Mouse (Mus musculus) common myeloid progenitor, adult 5-6 weeks (primary cell): ENCODE measurements at regions not wholly inside any gene's neighbourhood (a gene's known extent, or its start where the extent isn't known, plus 50 kb on each side); places are given as distances from the start of the nearest gene placed in this dataset.
"Not testable (repeated sequence)": the region's sequence is repeated elsewhere in the genome, so short reads cannot be mapped to it uniquely, and the experiment has no call there.

Experiments
- ATAC-seq: replicated peaks from 2 replicates; pipeline ENCODE4 v1.8.0; 2016; ENCODE audit warnings: low read depth, mild to moderate bottlenecking, moderate TSS enrichment, inconsistent platforms; ENCODE audit not compliant: poor library complexity, severe bottlenecking

- ATAC-seq = no peak
Measured at GRCm38 (mm10) chr5:97831421-97831820, 199.4 kb downstream of the Antxr2 start.

- ATAC-seq = no peak
Measured at GRCm38 (mm10) chr5:97817485-97817884, 213.4 kb downstream of the Antxr2 start.

GRCm38 (mm10) chr5:97815357-97815756 lies 215.5 kb downstream of the Antxr2 start:
- ATAC-seq = no peak

- no peak for ATAC-seq
Measured at GRCm38 (mm10) chr5:97814700-97815099, 216.1 kb downstream of the Antxr2 start.

GRCm38 (mm10) chr5:97812611-97813350 lies 218.1 kb downstream of the Antxr2 start:
- no peak for ATAC-seq

DNA sequence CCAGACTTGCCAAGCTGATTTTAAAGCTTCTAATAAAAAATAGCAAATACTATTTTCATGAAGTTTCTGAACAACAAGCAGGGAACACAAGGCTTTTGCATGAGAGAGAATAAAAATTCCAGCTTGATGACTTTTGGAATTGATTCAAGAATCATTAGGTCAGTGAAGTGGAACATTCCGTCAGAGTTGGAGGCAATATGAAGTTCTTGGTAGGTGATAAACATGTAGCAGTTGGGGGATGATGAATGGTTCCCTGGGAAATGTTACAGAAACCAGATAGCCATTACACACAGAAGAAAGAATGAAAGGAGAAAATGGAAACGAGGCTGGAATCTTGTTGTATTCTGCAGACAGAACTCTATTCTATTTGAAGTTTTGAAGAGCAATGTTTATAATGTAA lies 221.8 kb downstream of the Antxr2 start:
- ATAC-seq = no peak

- peak; percentile 90 for ATAC-seq
Measured at GRCm38 (mm10) chr5:97807171-97807570, 223.7 kb downstream of the Antxr2 start.

GRCm38 (mm10) chr5:97806754-97807153 lies 224.1 kb downstream of the Antxr2 start:
- 0 out of 2 replicates have a peak, but pooled peaks have one; percentile 18 for ATAC-seq

DNA sequence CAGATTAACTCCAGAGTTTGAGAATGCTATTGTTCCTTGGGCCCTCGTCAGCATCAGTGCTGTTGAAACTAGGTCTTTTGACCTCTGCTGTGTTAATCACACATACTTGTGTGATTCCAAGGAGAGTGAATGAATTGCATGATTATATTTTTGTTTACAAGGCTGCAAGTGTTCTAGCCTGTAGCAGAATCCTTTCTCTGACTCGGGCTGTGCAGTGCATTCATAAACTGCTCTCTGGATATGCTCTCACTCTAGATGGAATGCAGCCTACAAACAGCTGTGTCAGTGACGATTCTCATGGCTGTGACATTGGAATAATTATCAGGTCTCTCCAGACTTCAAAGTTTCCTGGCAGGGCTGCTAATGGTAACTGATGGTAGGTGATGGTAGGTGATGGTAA lies 230.8 kb downstream of the Antxr2 start:
- ATAC-seq = no peak

- ATAC-seq = no peak
Measured at GRCm38 (mm10) chr5:97788175-97788574, 242.7 kb downstream of the Antxr2 start.

DNA sequence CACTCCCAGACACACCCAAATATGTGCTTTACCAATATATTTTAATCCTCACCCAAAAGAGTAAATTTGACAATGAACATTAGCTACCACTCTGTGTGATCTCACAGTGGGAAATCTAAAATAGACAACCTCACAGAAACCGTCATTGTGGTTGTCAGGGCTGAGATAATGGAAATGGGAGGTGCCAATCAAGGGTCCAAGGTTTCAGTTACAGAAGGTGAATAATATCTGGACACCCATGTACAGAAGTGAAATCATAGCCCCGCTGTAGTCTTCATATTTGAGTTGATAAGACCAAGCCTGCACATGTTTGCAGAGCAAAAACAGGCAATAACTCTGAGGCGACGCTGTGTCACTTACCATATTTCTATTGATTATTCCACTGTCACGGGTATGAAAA lies 243.8 kb downstream of the Antxr2 start:
- no peak for ATAC-seq

DNA sequence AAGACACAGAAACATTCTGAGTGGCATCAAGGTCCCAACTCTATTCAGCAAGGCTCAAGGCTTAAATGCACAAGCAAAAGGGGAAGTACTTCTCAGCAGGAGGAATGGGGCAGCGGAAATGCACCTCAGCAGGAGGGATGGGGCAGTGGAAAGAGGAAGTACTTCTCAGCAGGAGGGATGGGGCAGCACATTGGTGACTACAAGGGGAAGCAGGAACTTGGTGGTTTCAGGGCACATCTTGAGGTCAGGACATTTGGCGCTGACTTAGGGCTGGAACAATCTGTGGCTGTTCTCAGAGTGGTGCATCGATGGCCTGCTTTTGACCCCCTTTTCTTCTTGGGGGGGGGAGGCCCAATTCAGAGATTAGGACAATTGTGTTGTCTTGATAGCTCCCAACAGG lies 255.7 kb downstream of the Antxr2 start:
- not testable (repeated sequence) for ATAC-seq

DNA sequence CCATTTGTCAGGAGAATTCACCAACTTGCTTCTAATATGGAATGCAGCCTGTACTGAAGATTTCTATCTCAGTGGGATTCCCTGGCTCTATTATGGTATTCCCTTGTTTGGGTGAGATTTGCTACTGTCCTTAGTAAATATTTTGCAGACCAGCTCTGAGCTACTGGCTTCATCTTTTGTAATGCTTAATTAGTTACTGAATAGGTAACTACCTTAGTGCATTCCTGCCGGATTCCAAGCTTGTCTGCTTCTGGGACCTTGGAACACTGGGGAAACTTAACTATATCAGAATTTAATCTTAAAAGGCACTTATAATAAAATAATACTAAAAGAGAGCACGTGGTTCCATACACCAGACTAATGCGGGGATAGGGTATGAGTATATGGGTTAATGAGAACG lies 257.4 kb downstream of the Antxr2 start:
- not testable (repeated sequence) for ATAC-seq

- ATAC-seq = no peak
Measured at GRCm38 (mm10) chr5:97737339-97737738, 280.5 kb upstream of the Gk2 start.

DNA sequence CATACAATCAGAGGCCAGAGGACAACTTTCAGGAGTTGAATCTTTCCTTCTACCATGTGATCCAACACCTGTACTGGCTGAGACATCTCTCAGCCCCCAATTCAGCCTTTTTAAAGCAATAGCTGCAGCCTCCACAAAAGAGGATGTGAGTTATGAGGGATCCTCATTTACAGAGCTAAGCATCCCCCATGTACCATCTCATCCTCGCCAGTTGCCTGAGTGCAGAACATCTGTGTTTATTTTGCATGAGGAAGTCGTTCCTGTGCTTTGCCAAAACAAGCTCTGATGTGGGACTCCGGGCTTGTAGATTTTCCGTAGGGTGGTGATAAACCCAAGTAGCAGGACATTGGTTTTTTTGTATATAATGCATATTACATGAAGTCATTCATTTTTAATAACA lies 274.1 kb upstream of the Gk2 start:
- ATAC-seq = no peak

GRCm38 (mm10) chr5:97719364-97719763 lies 262.5 kb upstream of the Gk2 start:
- not testable (repeated sequence) for ATAC-seq

DNA sequence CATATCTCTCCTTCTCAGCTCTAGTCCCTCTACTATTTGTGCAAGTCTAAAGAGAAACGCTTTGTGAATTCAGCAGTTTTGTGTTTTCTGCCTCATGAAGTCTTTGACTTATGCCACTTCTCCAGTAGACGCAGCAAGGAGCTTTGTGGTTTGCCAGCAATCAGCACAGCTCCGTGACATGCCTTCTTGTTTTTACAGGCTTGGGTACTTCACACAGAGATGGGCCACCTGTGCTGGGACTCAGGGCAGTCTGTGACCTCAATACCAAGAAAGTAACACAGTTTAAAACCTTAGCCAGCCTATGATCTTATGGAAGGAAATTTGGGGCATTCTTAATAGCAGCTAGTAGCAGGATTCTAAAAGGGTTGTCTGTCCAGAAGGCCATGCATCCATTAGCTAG lies 248.4 kb upstream of the Gk2 start:
- ATAC-seq = no peak

GRCm38 (mm10) chr5:97700507-97700906 lies 243.7 kb upstream of the Gk2 start:
- ATAC-seq = no peak

GRCm38 (mm10) chr5:97697581-97698134 lies 240.8 kb upstream of the Gk2 start:
- no peak for ATAC-seq

- ATAC-seq = peak; percentile 83
Measured at GRCm38 (mm10) chr5:97693333-97693940, 236.6 kb upstream of the Gk2 start.

DNA sequence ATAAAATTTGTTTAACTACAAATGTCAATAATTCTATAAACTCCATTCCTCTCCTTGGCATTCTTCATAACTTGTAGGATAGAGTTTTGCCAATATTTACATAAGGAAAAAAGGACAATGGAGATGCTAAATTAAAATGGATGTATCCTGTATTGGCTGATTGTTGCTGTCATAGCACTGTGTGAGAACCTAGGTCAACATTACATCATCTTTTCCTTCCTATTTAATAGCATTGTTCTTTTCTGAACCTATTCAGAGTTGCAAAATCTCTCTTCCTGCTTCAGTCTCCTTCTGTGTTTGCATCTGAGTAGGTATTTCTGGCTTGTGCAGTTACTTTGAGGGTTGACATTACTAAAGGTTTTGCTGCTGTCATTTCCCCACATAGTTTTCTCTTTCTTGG lies 228.6 kb upstream of the Gk2 start:
- no peak for ATAC-seq
